Mouse (Mus musculus) kidney, adult 2 months (tissue): Measurements from ENCODE around the gene Ccl7.

Source experiments
- CTCF ChIP-seq: fragments of 200-500 bp; conservative IDR thresholded peaks from 2 replicates; pipeline ENCODE4 v1.5.1; 2011; ENCODE audit warnings: low read depth, mild to moderate bottlenecking, control low read depth, low read length, moderate library complexity, mixed read lengths; ENCODE audit not compliant: insufficient read depth, insufficient read length
- POLR2A ChIP-seq: fragments of 200-500 bp; IDR thresholded peaks from one replicate; pipeline ENCODE4 v1.6.1; 2011; ENCODE audit warnings: low read depth, low read length, control low read depth

GRCm38 (mm10) chr11:82011411-82012193, 33.9 kb upstream of the Ccl7 start:
- no peak for TF ChIP-seq CTCF
- no peak for TF ChIP-seq POLR2A
